Mouse (Mus musculus) intestine, embryonic 16.5 days (tissue): ENCODE measurements around the gene 1110059E24Rik. TPM values are rescaled to one million over a fixed set of nuclear protein-coding genes. Genes with fewer than 3 reads are reported as not detected.

Source experiments
- ATAC-seq: fragments of 200-750 bp; cut with Nextera tagmentation; 2 replicates; pipeline ENCODE4 v1.8.0; 2017; ENCODE audit warnings: moderate TSS enrichment, moderate library complexity
- H3K27ac ChIP-seq: fragments of 300-500 bp; sonication (generic); 2 replicates; pipeline ENCODE4 v1.5.1; 2014; ENCODE audit warnings: mild to moderate bottlenecking, low read length
- H3K27me3 ChIP-seq: fragments of 300-500 bp; sonication (generic); replicated peaks from 2 replicates; pipeline ENCODE4 v1.6.1; 2014; ENCODE audit warnings: low read length, control low read depth, mixed read lengths; ENCODE audit not compliant: control insufficient read depth, insufficient read depth
- H3K36me3 ChIP-seq: fragments of 300-500 bp; sonication (generic); 2 replicates; pipeline ENCODE4 v1.6.1; 2014; ENCODE audit warnings: low read length, control low read depth; ENCODE audit not compliant: control insufficient read depth, insufficient read depth
- H3K4me1 ChIP-seq: fragments of 300-500 bp; sonication (generic); 2 replicates; pipeline ENCODE4 v1.6.1; 2014; ENCODE audit warnings: low read length, control low read depth, mixed read lengths; ENCODE audit not compliant: control insufficient read depth, insufficient read depth
- H3K4me2 ChIP-seq: fragments of 300-500 bp; sonication (generic); 2 replicates; pipeline ENCODE4 v1.6.1; 2014; ENCODE audit warnings: low read depth, low read length, control low read depth
- H3K4me3 ChIP-seq: fragments of 300-500 bp; sonication (generic); 2 replicates; pipeline ENCODE4 v1.5.1; 2014; ENCODE audit warnings: mild to moderate bottlenecking, low read length
- H3K9ac ChIP-seq: fragments of 300-500 bp; sonication (generic); 2 replicates; pipeline ENCODE4 v1.6.1; 2014; ENCODE audit warnings: low read depth, low read length
- H3K9me3 ChIP-seq: fragments of 300-500 bp; sonication (generic); 2 replicates; pipeline ENCODE4 v1.6.1; 2016; ENCODE audit warnings: low read length, control low read depth; ENCODE audit not compliant: control insufficient read depth
- WGBS: fragments of 180-500 bp; shearing (Covaris S2); extraction: QIAGEN DNeasy Blood & Tissue Kit; methylation state at CpG from one replicate; pipeline ENCODE4 v1.1.7; 2014; 5-methylcytosine and 5-hydroxymethylcytosine counted together
- polyA plus RNA-seq: library from polyadenylated mRNA; unstranded; fragments of >200 nt; fragmentation: Nextera tagmentation; extraction: Ambion mirVana; gene quantifications from 2 replicates; pipeline ENCODE4 v1.2.1, GENCODE M21; 2015

Gene 1110059E24Rik
- polyA plus RNA-seq, 1 experiment from 2014 or later = 63.9 TPM

DNA sequence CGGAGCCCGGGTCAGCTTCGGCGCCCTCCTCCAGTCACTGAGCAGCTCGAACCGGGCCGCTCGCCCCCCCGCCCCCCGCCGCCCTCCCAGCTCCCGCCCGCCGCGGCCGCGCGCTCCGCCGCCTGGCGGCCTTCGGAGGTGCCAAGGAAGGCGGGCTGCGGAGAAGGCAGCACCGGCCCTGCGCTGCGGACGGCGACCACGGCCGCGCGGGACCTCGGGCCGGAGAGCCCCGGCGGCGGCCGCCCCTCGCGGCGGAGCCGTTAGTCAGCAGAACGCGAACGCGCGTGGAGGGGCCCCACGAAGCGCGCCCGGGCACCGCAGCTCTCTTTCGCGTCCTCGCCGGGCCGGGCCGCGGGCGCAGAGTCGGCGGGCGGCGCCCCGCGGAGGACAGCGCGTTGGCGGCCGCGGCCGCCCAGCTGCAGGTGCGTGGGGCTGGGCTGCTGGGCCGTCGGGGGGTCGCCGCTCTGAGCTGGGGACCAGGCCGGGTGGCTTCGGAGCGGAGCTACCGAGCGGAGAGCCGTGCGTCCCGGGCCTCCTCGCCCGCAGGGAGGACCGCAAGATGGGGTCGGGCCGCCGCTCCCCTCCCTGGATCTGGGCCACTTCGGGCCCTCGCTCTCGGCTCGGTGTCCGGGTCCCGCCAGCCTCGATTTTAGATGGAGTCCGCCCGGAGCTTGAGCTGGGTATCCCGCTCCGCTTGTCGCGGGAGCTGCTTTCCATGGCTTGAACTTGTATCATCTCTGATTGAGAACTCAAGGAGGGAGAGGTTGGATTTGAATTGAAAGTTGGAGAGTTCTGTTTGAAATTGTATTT, 601 bp upstream of the 1110059E24Rik start, which contains the start of gene Abhd17b:
Gene Abhd17b, plus strand, starts transcription at position 14 of the 810 bp plus-strand sequence.
- Histone ChIP-seq H3K9me3 (no peaks in the 10 kb centered on the region), H3K9ac (peak within 1 kb of the TSS; percentile 92), H3K4me3 (peak within 1 kb of the TSS; percentile 87), H3K27ac (peak within 1 kb of the TSS; percentile 99), H3K4me2 (peak within 1 kb of the TSS; percentile 58), H3K27me3 (no peaks in the 10 kb centered on the region), H3K36me3 (no peaks in the 10 kb centered on the region), H3K4me1 (peaks cover 10% of the 10 kb centered on the region; the same call in 1 of the 2 replicates)
- WGBS = under 1% methylated on average over 86 of the region's 105 CpGs
- peak; percentile 61 for ATAC-seq

DNA sequence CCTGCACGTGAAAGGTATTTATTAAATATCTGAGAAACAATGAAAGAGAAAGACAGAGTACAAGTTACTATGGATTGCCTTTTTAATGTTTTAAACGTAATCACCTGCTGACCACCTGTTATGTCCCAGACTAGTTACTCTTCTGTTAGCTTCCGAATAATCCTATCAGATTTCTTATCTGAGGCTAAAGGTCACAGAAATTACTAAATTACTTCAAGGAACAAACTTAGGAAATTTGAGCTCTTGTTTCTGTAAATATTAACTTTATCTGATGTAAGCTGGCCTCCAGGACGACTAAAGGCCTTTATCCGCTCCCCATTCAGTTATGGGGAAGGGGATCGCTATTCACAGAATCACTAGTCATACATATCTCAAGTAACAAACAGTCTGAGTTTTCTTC, 1.1 kb downstream of the 1110059E24Rik start:
- Histone ChIP-seq H3K4me2 (peak overlapping the region; percentile 58), H3K27me3 (no peaks in the 10 kb centered on the region), H3K36me3 (no peaks in the 10 kb centered on the region), H3K9me3 (no peaks in the 10 kb centered on the region), H3K4me3 (peak overlapping the region; percentile 87), H3K27ac (peak overlapping the region; percentile 99), H3K4me1 (peaks cover 18% of the 10 kb centered on the region), H3K9ac (peak overlapping the region; percentile 73)
- no peak for ATAC-seq
- WGBS = 29% methylated on average over 6 of the region's 6 CpGs

DNA sequence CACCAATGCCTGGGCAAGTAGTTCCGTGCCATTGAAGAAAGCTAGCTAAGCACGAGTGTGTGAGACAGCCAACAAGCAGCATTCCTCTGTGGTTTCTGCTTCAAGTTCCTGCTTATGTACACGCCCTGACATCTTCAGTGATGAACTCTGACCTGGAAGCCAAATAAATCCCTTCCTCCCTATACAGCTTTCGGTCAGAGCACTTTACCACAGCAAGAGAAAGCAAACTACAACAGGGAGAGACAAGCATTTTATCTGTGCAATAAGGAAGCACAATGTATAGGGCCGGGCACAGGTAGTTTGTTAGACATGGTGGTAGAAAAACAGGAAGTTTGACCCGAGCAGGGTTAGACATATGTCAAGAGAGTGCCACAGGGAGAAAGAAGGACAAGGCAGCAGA, 6.6 kb downstream of the 1110059E24Rik start:
- 56% methylated on average over 6 of the region's 6 CpGs for WGBS
- H3K4me1 ChIP-seq = peaks cover 15% of the 10 kb centered on the region
- ATAC-seq = peak; percentile 69
- H3K36me3 ChIP-seq = no peaks in the 10 kb centered on the region
- H3K9ac ChIP-seq = no peak overlapping the region
- H3K27me3 ChIP-seq = no peaks in the 10 kb centered on the region
- H3K27ac ChIP-seq = peak overlapping the region; percentile 14
- H3K4me3 ChIP-seq = no peak overlapping the region
- no peak overlapping the region for H3K4me2 ChIP-seq
- H3K9me3 ChIP-seq = no peaks in the 10 kb centered on the region

GRCm38 (mm10) chr19:21645301-21645700, 7.5 kb downstream of the 1110059E24Rik start:
- H3K9me3 ChIP-seq = no peaks in the 10 kb centered on the region
- H3K27me3 ChIP-seq = no peaks in the 10 kb centered on the region
- 0 out of 2 replicates have a peak overlapping the region, but pooled peaks have one; percentile 14 for H3K27ac ChIP-seq
- ATAC-seq = peak; percentile 51; the same call in 1 of the 2 replicates
- no peaks in the 10 kb centered on the region for H3K36me3 ChIP-seq
- no peak overlapping the region for H3K4me3 ChIP-seq
- no peak overlapping the region for H3K4me2 ChIP-seq
- no peak overlapping the region for H3K9ac ChIP-seq
- peaks cover 15% of the 10 kb centered on the region for H3K4me1 ChIP-seq
- 55% methylated on average over 4 of the region's 4 CpGs for WGBS

- 80% methylated on average over 1 of the region's 1 CpGs for WGBS
- no peak for ATAC-seq
Observed at GRCm38 (mm10) chr19:21643935-21644334, 8.8 kb downstream of the 1110059E24Rik start.

GRCm38 (mm10) chr19:21637672-21638071, 15.1 kb downstream of the 1110059E24Rik start:
- H3K27me3 ChIP-seq = no peaks in the 10 kb centered on the region
- peaks cover 3% of the 10 kb centered on the region; the same call in 1 of the 2 replicates for H3K4me1 ChIP-seq
- H3K4me3 ChIP-seq = no peak overlapping the region
- no peak overlapping the region for H3K9ac ChIP-seq
- no peak overlapping the region for H3K4me2 ChIP-seq
- no peaks in the 10 kb centered on the region for H3K9me3 ChIP-seq
- 40% methylated on average over 7 of the region's 7 CpGs for WGBS
- peak; percentile 21; the same call in 1 of the 2 replicates for ATAC-seq
- H3K27ac ChIP-seq = no peak overlapping the region
- no peaks in the 10 kb centered on the region for H3K36me3 ChIP-seq

More at GRCm38 (mm10) chr19:21643935-21644334, 8.8 kb downstream of the 1110059E24Rik start:
- Histone ChIP-seq H3K27ac (no peak overlapping the region), H3K9ac (no peak overlapping the region), H3K4me2 (no peak overlapping the region), H3K36me3 (no peaks in the 10 kb centered on the region), H3K4me3 (no peak overlapping the region), H3K9me3 (no peaks in the 10 kb centered on the region), H3K27me3 (no peaks in the 10 kb centered on the region), H3K4me1 (peaks cover 15% of the 10 kb centered on the region)

- Histone ChIP-seq H3K4me1 (peaks cover 3% of the 10 kb centered on the region; the same call in 1 of the 2 replicates), H3K9ac (no peak overlapping the region), H3K36me3 (no peaks in the 10 kb centered on the region), H3K27me3 (no peaks in the 10 kb centered on the region), H3K4me3 (no peak overlapping the region), H3K9me3 (no peaks in the 10 kb centered on the region), H3K4me2 (no peak overlapping the region), H3K27ac (no peak overlapping the region)
- 75% methylated on average over 3 of the region's 3 CpGs for WGBS
- no peak for ATAC-seq
Observed at GRCm38 (mm10) chr19:21636907-21637306, 15.9 kb downstream of the 1110059E24Rik start.

GRCm38 (mm10) chr19:21635406-21635805, 17.4 kb downstream of the 1110059E24Rik start:
- no peak overlapping the region for H3K27ac ChIP-seq
- H3K27me3 ChIP-seq = no peaks in the 10 kb centered on the region
- no peak for ATAC-seq
- 82% methylated on average over 2 of the region's 2 CpGs for WGBS
- H3K4me2 ChIP-seq = no peak overlapping the region
- H3K4me1 ChIP-seq = peaks cover 6% of the 10 kb centered on the region
- no peak overlapping the region for H3K9ac ChIP-seq
- H3K4me3 ChIP-seq = no peak overlapping the region
- H3K9me3 ChIP-seq = no peaks in the 10 kb centered on the region
- H3K36me3 ChIP-seq = no peaks in the 10 kb centered on the region

DNA sequence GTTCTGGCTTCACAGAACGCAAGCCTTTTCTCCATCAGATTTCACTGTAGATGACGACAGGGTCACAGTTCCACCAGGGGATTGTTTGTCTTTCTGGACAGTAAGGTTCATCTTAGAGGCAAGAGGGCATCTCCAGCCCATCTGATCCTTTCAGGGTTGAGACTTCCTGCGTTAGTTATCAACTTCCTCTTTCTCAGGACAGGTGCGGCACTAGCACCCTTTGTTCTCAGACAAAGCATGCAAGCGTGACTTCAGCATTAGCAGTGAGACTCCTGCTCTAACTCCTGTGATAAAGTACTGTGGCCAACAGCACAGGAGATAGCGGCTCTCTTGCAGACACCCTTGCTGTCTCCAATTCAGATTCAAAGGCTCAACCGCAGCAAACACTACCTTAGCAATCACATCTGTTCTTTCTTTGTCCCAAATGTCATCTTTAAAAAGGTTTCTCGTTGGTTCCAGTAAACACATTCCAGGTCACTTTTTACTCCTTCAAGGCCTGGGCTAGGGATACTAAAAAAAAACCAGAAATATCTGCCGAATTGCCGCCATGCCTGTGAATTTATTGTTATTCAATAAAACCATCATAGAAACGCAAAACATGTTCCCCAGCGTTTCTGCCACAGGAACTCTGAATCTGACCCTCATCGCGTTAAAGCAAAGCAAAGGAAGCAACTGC, 22.0 kb downstream of the 1110059E24Rik start:
- WGBS = 50% methylated on average over 14 of the region's 14 CpGs
- no peak overlapping the region for H3K4me2 ChIP-seq
- H3K4me3 ChIP-seq = no peak overlapping the region
- 0 out of 2 replicates have a peak, but pooled peaks have one; percentile 37 for ATAC-seq
- H3K9me3 ChIP-seq = no peaks in the 10 kb centered on the region
- peaks cover 3% of the 10 kb centered on the region; the same call in 1 of the 2 replicates for H3K4me1 ChIP-seq
- H3K9ac ChIP-seq = no peak overlapping the region
- H3K36me3 ChIP-seq = no peaks in the 10 kb centered on the region
- no peak overlapping the region for H3K27ac ChIP-seq
- no peaks in the 10 kb centered on the region for H3K27me3 ChIP-seq
